Mouse (Mus musculus) C2C12 (cell line): ENCODE data around the gene Traf2. TPM values are rescaled to one million over a fixed set of nuclear protein-coding genes. Genes with fewer than 3 reads are reported as not detected.

Experiments
- H3K27me3 ChIP-seq: one replicate; pipeline ENCODE4 v1.6.1; 2011; ENCODE audit not compliant: control insufficient read depth, insufficient read depth, insufficient read length
- H3K36me3 ChIP-seq: one replicate; pipeline ENCODE4 v1.6.1; 2011; ENCODE audit not compliant: control insufficient read depth, insufficient read depth
- H3K4me3 ChIP-seq: one replicate; pipeline ENCODE4 v1.5.1; 2011; ENCODE audit warnings: mild to moderate bottlenecking, control low read depth; ENCODE audit not compliant: poor library complexity, insufficient read depth, severe bottlenecking
- H3K79me2 ChIP-seq: one replicate; pipeline ENCODE4 v1.6.1; 2011; ENCODE audit not compliant: control insufficient read depth, insufficient read depth
- H3K79me3 ChIP-seq: one replicate; pipeline ENCODE4 v1.6.1; 2011; ENCODE audit warnings: low read depth, control low read depth
- H3ac ChIP-seq: one replicate; pipeline ENCODE3; 2011; ENCODE audit warnings: low read depth; ENCODE audit not compliant: control insufficient read depth, insufficient read length
- CEBPB ChIP-seq: IDR thresholded peaks from one replicate; pipeline ENCODE4 v1.6.1; 2011; ENCODE audit warnings: low read depth, mild to moderate bottlenecking, control low read depth, moderate library complexity
- CTCF ChIP-seq: IDR thresholded peaks from one replicate; pipeline ENCODE4 v1.5.1; 2011; ENCODE audit not compliant: control insufficient read depth, insufficient read depth, insufficient read length
- FOSL1 ChIP-seq: IDR thresholded peaks from one replicate; pipeline ENCODE4 v1.8.0; 2011; ENCODE audit warnings: mild to moderate bottlenecking, low read length; ENCODE audit not compliant: poor library complexity, insufficient read depth, severe bottlenecking
- MAX ChIP-seq: IDR thresholded peaks from one replicate; pipeline ENCODE4 v1.6.1; 2011; ENCODE audit warnings: mild to moderate bottlenecking, control low read depth
- MYOD1 ChIP-seq: IDR thresholded peaks from one replicate; pipeline ENCODE4 v1.6.1; 2011; ENCODE audit warnings: low read depth; ENCODE audit not compliant: control insufficient read depth, insufficient read length
- MYOG ChIP-seq: IDR thresholded peaks from one replicate; pipeline ENCODE4 v1.6.1; 2011; ENCODE audit not compliant: control insufficient read depth, insufficient read length; ENCODE audit errors: extremely low read depth
- USF1 ChIP-seq: IDR thresholded peaks from one replicate; pipeline ENCODE4 v1.6.1; 2011; ENCODE audit warnings: low read depth, mild to moderate bottlenecking, control low read depth, moderate library complexity
- polyA plus RNA-seq: library from polyadenylated mRNA; unstranded; fragments of >200 nt; fragmentation: generic; extraction: Trizol; gene quantifications from one replicate; pipeline ENCODE4 v1.2.1, GENCODE M21; 2012; ENCODE audit warnings: missing spikeins

Traf2 gene
- polyA plus RNA-seq, 1 experiment = 28.8 TPM

DNA sequence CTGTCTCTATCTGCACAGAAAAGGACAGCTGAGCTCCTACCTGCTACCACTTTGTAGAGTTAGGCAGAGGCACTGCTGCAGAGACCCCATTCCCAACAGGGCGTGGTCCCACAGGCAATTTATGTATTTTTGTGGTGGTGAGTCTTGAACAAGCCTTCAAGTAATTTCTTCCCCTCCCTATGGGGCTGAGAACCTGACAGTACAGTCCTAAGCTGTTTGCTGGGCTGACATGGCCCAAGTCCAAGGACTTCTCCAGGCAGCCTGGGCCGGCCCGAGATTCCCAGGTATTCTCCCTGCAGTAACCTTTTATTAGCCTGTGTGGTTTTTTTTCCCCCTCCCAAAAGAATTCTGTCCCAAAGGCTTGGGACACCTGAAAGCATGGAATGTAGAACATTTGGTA is 37.4 kb upstream of the Traf2 start:
- Histone ChIP-seq H3K79me3 (no peaks in the 10 kb centered on the region), H3K79me2 (no peaks in the 10 kb centered on the region), H3K27me3 (no peaks in the 10 kb centered on the region), H3K4me3 (no peak overlapping the region), H3K36me3 (peaks cover 52% of the 10 kb centered on the region), H3ac (no peak overlapping the region)
- TF ChIP-seq MYOD1 (no peak), FOSL1 (no peak), CTCF (no peak), CEBPB (no peak), MAX (no peak), USF1 (no peak), MYOG (no peak)

DNA sequence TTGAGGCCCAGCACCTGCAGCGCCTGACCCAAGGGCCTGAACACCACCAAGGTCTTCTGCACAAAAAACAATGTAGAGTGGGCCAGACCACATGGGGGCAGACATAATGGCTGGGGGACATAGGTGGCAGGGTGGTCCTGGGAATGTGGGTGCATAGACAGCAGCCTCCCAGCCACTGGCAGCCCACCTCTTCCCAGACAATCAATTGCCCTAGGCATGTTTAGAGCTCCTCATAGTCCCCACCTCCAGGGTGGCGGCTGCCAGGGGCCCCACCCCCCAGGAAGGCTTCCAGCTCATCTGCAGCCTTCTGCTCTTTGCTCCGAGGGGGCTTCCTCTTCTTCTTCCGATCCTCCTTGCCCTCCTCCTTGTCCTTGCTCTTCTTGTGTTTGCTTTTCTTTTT is 36.8 kb upstream of the Traf2 start:
- H3K4me3 ChIP-seq = no peak overlapping the region

DNA sequence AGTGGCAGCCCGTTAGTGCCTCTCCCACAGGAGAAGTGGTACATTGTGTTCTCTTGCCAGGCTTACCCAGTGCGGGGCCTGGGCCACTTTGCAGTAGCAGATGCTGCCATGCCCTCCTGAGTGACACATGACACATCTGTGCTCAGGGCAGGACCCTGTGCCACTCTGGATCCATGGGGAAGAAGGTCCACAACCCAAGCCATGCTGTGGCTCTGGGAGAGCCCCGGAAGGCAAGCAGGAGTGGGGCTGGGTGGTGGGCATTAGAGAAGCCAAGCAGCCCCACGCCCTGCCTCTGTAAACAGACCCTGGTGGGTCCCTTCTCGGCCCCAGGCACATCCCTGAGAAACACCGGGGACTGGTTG is 36.4 kb upstream of the Traf2 start:
- no peak overlapping the region for H3ac ChIP-seq
- H3K79me3 ChIP-seq = no peaks in the 10 kb centered on the region
- no peak overlapping the region for H3K4me3 ChIP-seq
- no peaks in the 10 kb centered on the region for H3K79me2 ChIP-seq
- TF ChIP-seq CTCF (no peak), MYOG (no peak), CEBPB (no peak), MYOD1 (no peak), USF1 (no peak), MAX (no peak), FOSL1 (no peak)
- no peaks in the 10 kb centered on the region for H3K27me3 ChIP-seq
- peaks cover 43% of the 10 kb centered on the region for H3K36me3 ChIP-seq

More for the DNA sequence above, 36.8 kb upstream of the Traf2 start:
- Histone ChIP-seq H3K27me3 (no peaks in the 10 kb centered on the region), H3ac (no peak overlapping the region), H3K36me3 (peaks cover 48% of the 10 kb centered on the region), H3K79me2 (no peaks in the 10 kb centered on the region), H3K79me3 (no peaks in the 10 kb centered on the region)
- TF ChIP-seq MAX (no peak), USF1 (no peak), CEBPB (no peak), FOSL1 (no peak)

DNA sequence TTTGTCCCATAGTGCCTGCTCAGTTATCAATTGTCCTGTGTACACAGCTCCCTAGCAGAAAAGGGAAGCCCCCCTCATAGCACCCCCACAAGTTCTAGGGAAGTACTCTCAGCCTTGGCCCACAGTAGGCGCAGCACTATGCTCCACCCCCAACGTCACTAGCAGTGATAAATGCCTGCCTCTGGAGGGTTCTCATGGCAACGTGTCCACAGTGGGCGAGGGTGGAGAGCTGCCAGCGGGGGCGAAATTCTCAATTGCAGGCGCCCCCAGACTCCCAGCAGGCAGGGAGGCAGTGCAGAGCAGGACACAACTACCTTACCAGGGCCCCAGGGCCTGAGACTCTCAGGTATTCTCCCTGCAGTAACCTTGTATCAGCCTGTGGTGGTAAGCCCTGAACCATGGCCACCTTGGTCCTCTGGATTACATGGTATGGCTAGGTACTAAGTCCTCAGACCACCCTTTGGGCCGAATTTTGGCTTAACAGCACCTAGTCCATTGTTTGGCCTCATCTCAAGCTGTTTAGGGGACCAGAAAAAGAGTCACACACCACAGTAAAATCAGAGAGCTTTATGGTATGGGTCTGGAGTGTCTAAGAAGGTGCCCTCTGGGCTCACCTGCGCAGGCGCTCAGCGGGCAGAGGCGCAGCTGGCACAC is 35.9 kb upstream of the Traf2 start:
- H3K27me3 ChIP-seq = no peaks in the 10 kb centered on the region
- H3K79me2 ChIP-seq = no peaks in the 10 kb centered on the region
- H3K79me3 ChIP-seq = no peaks in the 10 kb centered on the region
- H3K4me3 ChIP-seq = no peak overlapping the region
- H3ac ChIP-seq = no peak overlapping the region
- TF ChIP-seq MAX = no peak
- TF ChIP-seq MYOD1 = no peak
- no peak for TF ChIP-seq CTCF
- TF ChIP-seq USF1 = no peak
- TF ChIP-seq CEBPB = no peak
- TF ChIP-seq FOSL1 = no peak
- TF ChIP-seq MYOG = no peak
- H3K36me3 ChIP-seq = peaks cover 38% of the 10 kb centered on the region

GRCm38 (mm10) chr2:25581901-25582301 is 35.2 kb upstream of the Traf2 start:
- no peak for TF ChIP-seq CEBPB
- no peak for TF ChIP-seq FOSL1
- TF ChIP-seq USF1 = no peak
- no peak for TF ChIP-seq MAX
- no peak for TF ChIP-seq CTCF
- no peak for TF ChIP-seq MYOG
- TF ChIP-seq MYOD1 = no peak
- Histone ChIP-seq H3K79me3 (no peaks in the 10 kb centered on the region), H3ac (no peak overlapping the region), H3K27me3 (no peaks in the 10 kb centered on the region), H3K36me3 (peaks cover 35% of the 10 kb centered on the region), H3K4me3 (no peak overlapping the region), H3K79me2 (no peaks in the 10 kb centered on the region)

GRCm38 (mm10) chr2:25581294-25581864 is 34.6 kb upstream of the Traf2 start, which contains the start of gene Ajm1:
Ajm1 (minus strand) TSS chr2:25581757.
- no peaks in the 10 kb centered on the region for H3K79me2 ChIP-seq
- no peaks in the 10 kb centered on the region for H3K27me3 ChIP-seq
- no peak for TF ChIP-seq MYOD1
- peak; percentile 62 for TF ChIP-seq CTCF
- no peaks in the 10 kb centered on the region for H3K79me3 ChIP-seq
- H3ac ChIP-seq = no peak within 1 kb of the TSS
- no peak within 1 kb of the TSS for H3K4me3 ChIP-seq
- peaks cover 30% of the 10 kb centered on the region for H3K36me3 ChIP-seq
